Mouse (Mus musculus): ENCODE data around the gene Bicd2. TPM values are rescaled to one million over a fixed set of nuclear protein-coding genes. Genes with fewer than 3 reads are reported as not detected.

The Bicd2 gene
- polyA plus RNA-seq, 1 experiment from 2014 or later, result 22.9 TPM

- no peak overlapping the region for H3K9ac ChIP-seq (replicated peaks; ENCODE audit: low read length)
- WGBS, result 89% methylated on average over 2 of the region's 2 CpGs
Measured at GRCm38 (mm10) chr13:49348522-49348921, 7.1 kb downstream of the Bicd2 start.

GRCm38 (mm10) chr13:49349335-49349734 is 8.0 kb downstream of the Bicd2 start:
- Histone ChIP-seq H3K4me1 (ENCODE audit: control insufficient read depth, insufficient read depth, low read length) (no peaks in the 10 kb centered on the region), H3K27me3 (ENCODE audit: control insufficient read depth, insufficient read depth, low read length) (no peaks in the 10 kb centered on the region), H3K36me3 (replicated peaks; ENCODE audit: control insufficient read depth, insufficient read depth, low read depth, low read length) (no peaks in the 10 kb centered on the region), H3K27ac (replicated peaks; ENCODE audit: low read depth, low read length) (no peak overlapping the region), H3K9me3 (replicated peaks; ENCODE audit: control insufficient read depth, low read length) (no peaks in the 10 kb centered on the region), H3K9ac (replicated peaks; ENCODE audit: low read length) (no peak overlapping the region), H3K4me2 (ENCODE audit: low read depth, low read length) (no peak overlapping the region), H3K4me3 (ENCODE audit: low read depth, low read length) (no peak overlapping the region)
- 91% methylated on average over 4 of the region's 4 CpGs for WGBS
- ATAC-seq (replicated peaks; ENCODE audit: insufficient number of reproducible peaks, low FRiP score, low TSS enrichment, low read depth) (no peak), DNase-seq (ENCODE audit: low spot score) (no peak)

More at GRCm38 (mm10) chr13:49348522-49348921, 7.1 kb downstream of the Bicd2 start:
- no peaks in the 10 kb centered on the region for H3K9me3 ChIP-seq (replicated peaks; ENCODE audit: control insufficient read depth, low read length)
- no peaks in the 10 kb centered on the region for H3K36me3 ChIP-seq (replicated peaks; ENCODE audit: control insufficient read depth, insufficient read depth, low read depth, low read length)
- ATAC-seq (replicated peaks; ENCODE audit: insufficient number of reproducible peaks, low FRiP score, low TSS enrichment, low read depth) (no peak), DNase-seq (ENCODE audit: low spot score) (no peak)
- no peaks in the 10 kb centered on the region for H3K4me1 ChIP-seq (ENCODE audit: control insufficient read depth, insufficient read depth, low read length)
- H3K27me3 ChIP-seq (ENCODE audit: control insufficient read depth, insufficient read depth, low read length), result no peaks in the 10 kb centered on the region
- H3K4me3 ChIP-seq (ENCODE audit: low read depth, low read length), result no peak overlapping the region
- no peak overlapping the region for H3K27ac ChIP-seq (replicated peaks; ENCODE audit: low read depth, low read length)
- H3K4me2 ChIP-seq (ENCODE audit: low read depth, low read length), result no peak overlapping the region

GRCm38 (mm10) chr13:49349836-49350505 is 8.6 kb downstream of the Bicd2 start:
- H3K4me2 ChIP-seq (ENCODE audit: low read depth, low read length), result no peak overlapping the region
- WGBS, result 86% methylated on average over 6 of the region's 6 CpGs
- no peaks in the 10 kb centered on the region for H3K36me3 ChIP-seq (replicated peaks; ENCODE audit: control insufficient read depth, insufficient read depth, low read depth, low read length)
- H3K4me1 ChIP-seq (ENCODE audit: control insufficient read depth, insufficient read depth, low read length), result no peaks in the 10 kb centered on the region
- H3K9ac ChIP-seq (replicated peaks; ENCODE audit: low read length), result no peak overlapping the region
- H3K9me3 ChIP-seq (replicated peaks; ENCODE audit: control insufficient read depth, low read length), result no peaks in the 10 kb centered on the region
- no peaks in the 10 kb centered on the region for H3K27me3 ChIP-seq (ENCODE audit: control insufficient read depth, insufficient read depth, low read length)
- DNase-seq (ENCODE audit: low spot score), result no peak
- ATAC-seq (replicated peaks; ENCODE audit: insufficient number of reproducible peaks, low FRiP score, low TSS enrichment, low read depth), result no peak
- H3K4me3 ChIP-seq (ENCODE audit: low read depth, low read length), result no peak overlapping the region
- no peak overlapping the region for H3K27ac ChIP-seq (replicated peaks; ENCODE audit: low read depth, low read length)

GRCm38 (mm10) chr13:49352581-49353159 is 11.3 kb downstream of the Bicd2 start:
- 59% methylated on average over 3 of the region's 3 CpGs for WGBS
- H3K27ac ChIP-seq (replicated peaks; ENCODE audit: low read depth, low read length), result no peak overlapping the region
- no peak overlapping the region for H3K9ac ChIP-seq (replicated peaks; ENCODE audit: low read length)
- H3K4me1 ChIP-seq (ENCODE audit: control insufficient read depth, insufficient read depth, low read length), result no peaks in the 10 kb centered on the region
- no peak overlapping the region for H3K4me2 ChIP-seq (ENCODE audit: low read depth, low read length)
- peak; percentile 84 for ATAC-seq (replicated peaks; ENCODE audit: insufficient number of reproducible peaks, low FRiP score, low TSS enrichment, low read depth)
- no peaks in the 10 kb centered on the region for H3K36me3 ChIP-seq (replicated peaks; ENCODE audit: control insufficient read depth, insufficient read depth, low read depth, low read length)
- no peaks in the 10 kb centered on the region for H3K9me3 ChIP-seq (replicated peaks; ENCODE audit: control insufficient read depth, low read length)
- no peaks in the 10 kb centered on the region for H3K27me3 ChIP-seq (ENCODE audit: control insufficient read depth, insufficient read depth, low read length)
- no peak overlapping the region for H3K4me3 ChIP-seq (ENCODE audit: low read depth, low read length)
- DNase-seq (ENCODE audit: low spot score), result no peak

GRCm38 (mm10) chr13:49353422-49353821 is 12.0 kb downstream of the Bicd2 start:
- no peaks in the 10 kb centered on the region for H3K9me3 ChIP-seq (replicated peaks; ENCODE audit: control insufficient read depth, low read length)
- DNase-seq (ENCODE audit: low spot score) (no peak), ATAC-seq (replicated peaks; ENCODE audit: insufficient number of reproducible peaks, low FRiP score, low TSS enrichment, low read depth) (no peak)
- H3K4me2 ChIP-seq (ENCODE audit: low read depth, low read length), result no peak overlapping the region
- H3K4me1 ChIP-seq (ENCODE audit: control insufficient read depth, insufficient read depth, low read length), result no peaks in the 10 kb centered on the region
- no peaks in the 10 kb centered on the region for H3K27me3 ChIP-seq (ENCODE audit: control insufficient read depth, insufficient read depth, low read length)
- H3K9ac ChIP-seq (replicated peaks; ENCODE audit: low read length), result no peak overlapping the region
- no peak overlapping the region for H3K4me3 ChIP-seq (ENCODE audit: low read depth, low read length)
- no peak overlapping the region for H3K27ac ChIP-seq (replicated peaks; ENCODE audit: low read depth, low read length)
- H3K36me3 ChIP-seq (replicated peaks; ENCODE audit: control insufficient read depth, insufficient read depth, low read depth, low read length), result no peaks in the 10 kb centered on the region

- 69% methylated on average over 5 of the region's 5 CpGs for WGBS
- Histone ChIP-seq H3K27me3 (ENCODE audit: control insufficient read depth, insufficient read depth, low read length) (no peaks in the 10 kb centered on the region), H3K36me3 (replicated peaks; ENCODE audit: control insufficient read depth, insufficient read depth, low read depth, low read length) (no peaks in the 10 kb centered on the region), H3K9ac (replicated peaks; ENCODE audit: low read length) (no peak overlapping the region), H3K4me3 (ENCODE audit: low read depth, low read length) (no peak overlapping the region), H3K4me1 (ENCODE audit: control insufficient read depth, insufficient read depth, low read length) (no peaks in the 10 kb centered on the region), H3K9me3 (replicated peaks; ENCODE audit: control insufficient read depth, low read length) (no peaks in the 10 kb centered on the region), H3K4me2 (ENCODE audit: low read depth, low read length) (no peak overlapping the region), H3K27ac (replicated peaks; ENCODE audit: low read depth, low read length) (no peak overlapping the region)
- no peak for DNase-seq (ENCODE audit: low spot score)
- no peak for ATAC-seq (replicated peaks; ENCODE audit: insufficient number of reproducible peaks, low FRiP score, low TSS enrichment, low read depth)
Measured at GRCm38 (mm10) chr13:49353991-49354507, 12.7 kb downstream of the Bicd2 start.

- H3K9ac ChIP-seq (replicated peaks; ENCODE audit: low read length), result no peak overlapping the region
- H3K9me3 ChIP-seq (replicated peaks; ENCODE audit: control insufficient read depth, low read length), result no peaks in the 10 kb centered on the region
- WGBS, result 88% methylated on average over 11 of the region's 11 CpGs
Measured at GRCm38 (mm10) chr13:49355461-49356061, 14.2 kb downstream of the Bicd2 start.

GRCm38 (mm10) chr13:49356090-49356489 is 14.7 kb downstream of the Bicd2 start:
- Histone ChIP-seq H3K36me3 (replicated peaks; ENCODE audit: control insufficient read depth, insufficient read depth, low read depth, low read length) (no peaks in the 10 kb centered on the region), H3K27ac (replicated peaks; ENCODE audit: low read depth, low read length) (no peak overlapping the region), H3K4me1 (ENCODE audit: control insufficient read depth, insufficient read depth, low read length) (no peaks in the 10 kb centered on the region), H3K4me3 (ENCODE audit: low read depth, low read length) (no peak overlapping the region), H3K4me2 (ENCODE audit: low read depth, low read length) (no peak overlapping the region), H3K27me3 (ENCODE audit: control insufficient read depth, insufficient read depth, low read length) (no peaks in the 10 kb centered on the region), H3K9ac (replicated peaks; ENCODE audit: low read length) (no peak overlapping the region), H3K9me3 (replicated peaks; ENCODE audit: control insufficient read depth, low read length) (no peaks in the 10 kb centered on the region)
- no peak for ATAC-seq (replicated peaks; ENCODE audit: insufficient number of reproducible peaks, low FRiP score, low TSS enrichment, low read depth)
- 87% methylated on average over 7 of the region's 7 CpGs for WGBS
- no peak for DNase-seq (ENCODE audit: low spot score)

More at GRCm38 (mm10) chr13:49355461-49356061, 14.2 kb downstream of the Bicd2 start:
- H3K36me3 ChIP-seq (replicated peaks; ENCODE audit: control insufficient read depth, insufficient read depth, low read depth, low read length), result no peaks in the 10 kb centered on the region
- ATAC-seq (replicated peaks; ENCODE audit: insufficient number of reproducible peaks, low FRiP score, low TSS enrichment, low read depth) (no peak), DNase-seq (ENCODE audit: low spot score) (no peak)
- H3K27ac ChIP-seq (replicated peaks; ENCODE audit: low read depth, low read length), result no peak overlapping the region
- no peak overlapping the region for H3K4me3 ChIP-seq (ENCODE audit: low read depth, low read length)
- no peak overlapping the region for H3K4me2 ChIP-seq (ENCODE audit: low read depth, low read length)
- no peaks in the 10 kb centered on the region for H3K4me1 ChIP-seq (ENCODE audit: control insufficient read depth, insufficient read depth, low read length)
- no peaks in the 10 kb centered on the region for H3K27me3 ChIP-seq (ENCODE audit: control insufficient read depth, insufficient read depth, low read length)

Measured in embryonic facial prominence, embryonic 11.5 days (tissue).